Mouse (Mus musculus) bone marrow, adult 2 months (tissue): ENCODE measurements around the gene Ube2z. TPM values are rescaled to one million over a fixed set of nuclear protein-coding genes. Genes with fewer than 3 reads are reported as not detected.
A peak's percentile ranks its signal among the peaks of the same experiment; 100 is the strongest.

ENCODE experiments used
- H3K27ac ChIP-seq: fragments of 200-500 bp; 2 replicates; pipeline ENCODE4 v1.5.1; 2012; ENCODE audit warnings: low read depth, mild to moderate bottlenecking, control low read depth, inconsistent platforms, low read length; ENCODE audit not compliant: control insufficient read depth, poor library complexity, insufficient read depth
- H3K4me1 ChIP-seq: fragments of 200-500 bp; 2 replicates; pipeline ENCODE4 v1.6.1; 2011; ENCODE audit warnings: low read length; ENCODE audit not compliant: control insufficient read depth, insufficient read depth
- H3K4me3 ChIP-seq: fragments of 200-500 bp; replicated peaks from 2 replicates; pipeline ENCODE3; 2011; ENCODE audit warnings: mild to moderate bottlenecking, low read depth, low read length, control low read depth; ENCODE audit not compliant: control insufficient read depth
- CTCF ChIP-seq: fragments of 200-500 bp; IDR thresholded peaks from 2 replicates; pipeline ENCODE4 v1.5.1; 2011; ENCODE audit warnings: low read length, control low read depth; ENCODE audit not compliant: control insufficient read depth, insufficient read depth
- POLR2A ChIP-seq: fragments of 200-500 bp; IDR thresholded peaks from 2 replicates; pipeline ENCODE4 v1.6.1; 2011; ENCODE audit warnings: low read depth, mild to moderate bottlenecking, control low read depth, low read length, borderline replicate concordance; ENCODE audit not compliant: control insufficient read depth
- WGBS: fragments of 180-500 bp; shearing (Covaris S2); methylation state at CpG from one replicate; pipeline ENCODE4 v1.1.7; 2018; 5-methylcytosine and 5-hydroxymethylcytosine counted together
- polyA plus RNA-seq: library from polyadenylated mRNA; stranded (reverse); fragments of >200 nt; gene quantifications from 2 replicates; pipeline ENCODE4 v1.2.4, GENCODE M21; 2011; ENCODE audit warnings: low replicate concordance; ENCODE audit not compliant: missing spikeins, insufficient read depth, insufficient read length

The Ube2z gene
- polyA plus RNA-seq, 1 experiment = 26.9 TPM

DNA sequence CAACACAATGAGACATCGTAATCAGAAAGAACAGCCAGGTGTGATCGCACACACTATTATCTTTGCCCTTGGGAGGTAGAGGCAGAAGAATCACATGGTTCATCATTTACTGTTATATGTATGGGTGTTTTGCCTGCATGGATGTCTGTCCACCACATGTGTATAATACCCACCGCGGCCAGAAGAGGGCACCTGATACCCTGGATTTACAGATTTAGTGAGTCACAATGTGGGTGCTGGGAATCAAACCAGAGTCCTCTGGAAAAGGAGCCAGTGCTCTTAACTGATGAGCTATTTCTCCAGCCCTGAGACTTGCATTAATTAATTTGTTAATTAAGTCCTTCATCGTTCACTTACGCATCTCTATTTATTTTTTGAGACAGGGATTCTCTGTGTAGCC is 22.8 kb upstream of the Ube2z start:
- Histone ChIP-seq H3K27ac (no peak overlapping the region), H3K4me3 (no peak overlapping the region), H3K4me1 (no peaks in the 10 kb centered on the region)
- TF ChIP-seq CTCF = no peak
- no peak for TF ChIP-seq POLR2A
- WGBS = 86% methylated on average over 6 of the region's 6 CpGs

DNA sequence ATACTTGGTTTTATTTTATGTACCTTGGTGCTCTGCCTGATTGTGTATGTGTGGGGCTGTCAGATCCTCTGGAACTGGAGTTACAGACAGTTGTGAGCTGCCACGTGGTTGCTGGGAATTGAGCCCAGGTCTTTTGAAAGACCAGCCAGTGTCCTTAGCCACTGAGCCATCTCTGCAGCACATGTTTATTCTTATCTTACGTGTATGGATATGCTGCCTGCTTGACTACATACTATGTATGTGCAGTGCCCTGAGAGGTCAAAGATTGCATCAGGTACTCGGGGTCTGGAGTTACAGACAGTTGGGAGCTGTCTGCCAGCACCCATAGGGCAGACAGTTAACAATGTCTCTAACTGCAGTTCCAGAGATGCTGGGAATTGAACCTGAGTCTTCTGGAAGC is 17.5 kb upstream of the Ube2z start:
- Histone ChIP-seq H3K4me1 (no peaks in the 10 kb centered on the region), H3K27ac (no peak overlapping the region), H3K4me3 (no peak overlapping the region)
- WGBS = 61% methylated on average over 3 of the region's 3 CpGs
- TF ChIP-seq POLR2A = no peak
- no peak for TF ChIP-seq CTCF

DNA sequence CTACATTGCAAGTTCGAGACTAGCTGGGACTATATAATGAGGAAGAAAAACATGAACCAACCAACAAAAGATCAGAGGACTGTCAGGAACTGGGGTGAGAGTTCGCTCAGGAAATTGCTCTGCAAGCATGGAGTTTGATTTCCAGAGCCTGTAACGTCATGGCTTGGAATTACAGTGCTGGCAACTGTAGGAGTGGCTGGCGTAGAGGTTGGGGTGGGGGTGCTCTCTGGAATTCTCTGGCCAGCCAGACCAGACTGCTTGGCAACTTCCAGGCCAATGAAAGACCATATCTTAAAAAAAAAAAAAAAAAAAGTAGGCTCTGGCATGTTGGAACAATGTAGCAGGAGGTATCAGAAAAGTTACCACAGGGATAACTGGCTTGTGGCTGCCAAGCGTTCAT is 15.5 kb upstream of the Ube2z start:
- Histone ChIP-seq H3K4me3 (no peak overlapping the region), H3K4me1 (peaks cover 2% of the 10 kb centered on the region), H3K27ac (no peak overlapping the region)
- 75% methylated on average over 5 of the region's 5 CpGs for WGBS
- TF ChIP-seq POLR2A = no peak
- no peak for TF ChIP-seq CTCF

DNA sequence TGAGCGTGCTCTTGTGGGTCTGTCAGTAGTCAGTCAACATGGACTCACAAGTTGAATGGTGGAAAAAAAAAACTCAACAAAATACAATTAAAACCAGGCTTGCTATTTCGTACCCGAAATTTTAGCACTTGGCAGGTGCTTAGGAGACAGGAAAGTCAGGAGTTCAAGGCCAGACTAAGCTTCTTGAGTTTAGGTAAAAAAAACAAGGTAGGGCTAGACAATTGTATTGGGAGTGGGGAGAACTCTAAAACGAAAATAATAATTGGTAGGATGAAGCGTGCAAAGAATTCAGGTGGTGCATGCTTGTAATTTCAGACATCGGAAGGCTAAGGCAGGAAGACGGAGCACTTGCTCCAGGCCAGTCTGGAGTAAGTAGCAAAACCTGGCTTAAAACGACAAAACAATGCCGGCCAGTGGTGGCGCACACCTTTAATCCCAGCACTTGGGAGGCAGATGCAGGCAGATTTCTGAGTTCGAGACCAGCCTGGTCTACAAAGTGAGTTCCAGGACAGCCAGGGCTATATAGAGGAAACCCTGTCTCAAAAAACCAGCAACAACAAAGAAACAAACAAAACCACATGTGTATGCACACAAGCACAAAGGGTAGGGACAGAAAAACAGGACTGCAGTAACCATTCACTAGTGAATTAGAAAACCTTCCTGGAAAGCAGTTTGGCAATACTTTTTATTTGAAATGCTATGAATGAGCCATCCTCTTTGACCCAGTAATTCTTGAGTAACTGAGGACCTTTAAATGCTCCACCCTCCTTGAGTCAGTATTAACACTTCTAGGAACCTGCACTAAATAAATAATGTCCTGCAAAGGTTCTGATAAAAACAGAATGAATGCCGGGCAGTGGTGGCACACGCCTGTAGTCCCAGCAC is 11.3 kb upstream of the Ube2z start:
- WGBS = 67% methylated on average over 13 of the region's 13 CpGs
- peaks cover 3% of the 10 kb centered on the region for H3K4me1 ChIP-seq
- TF ChIP-seq POLR2A (no peak), CTCF (no peak)
- no peak overlapping the region for H3K27ac ChIP-seq
- peak overlapping the region; percentile 65 for H3K4me3 ChIP-seq

DNA sequence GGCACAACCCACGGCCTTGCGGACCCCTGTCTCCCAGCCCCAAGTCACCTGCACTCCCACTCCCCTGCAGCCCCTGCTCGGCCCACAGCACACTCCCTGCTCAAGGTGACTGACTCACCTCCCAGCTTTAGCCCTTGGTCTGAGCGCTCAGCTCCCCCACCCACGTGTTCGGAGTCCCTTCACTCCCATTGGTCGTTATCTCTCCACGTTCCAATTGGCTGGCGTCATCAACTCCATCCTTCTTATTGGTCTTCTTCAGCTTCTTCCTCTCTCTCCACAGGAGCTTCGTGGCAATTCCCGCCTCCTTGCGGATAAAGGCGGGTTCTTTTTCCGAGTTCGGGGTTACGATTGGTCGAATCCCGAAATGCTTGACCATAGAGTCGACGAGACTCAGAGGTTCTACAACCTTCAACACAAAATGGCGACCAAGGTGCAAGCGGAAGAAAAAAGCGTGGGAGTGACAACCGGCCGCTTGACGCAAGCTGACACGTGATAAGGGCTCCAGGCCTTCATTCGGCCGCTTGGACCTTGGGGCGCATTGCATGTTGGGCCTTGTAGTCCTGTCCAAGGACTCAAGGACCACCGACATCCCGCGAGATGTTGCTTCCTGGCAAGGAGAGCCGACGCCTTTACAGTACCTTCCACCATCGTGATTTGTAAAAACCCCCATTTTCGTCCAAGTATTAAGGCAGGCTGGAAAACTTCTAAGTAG is 10.5 kb upstream of the Ube2z start, which contains the start of gene Atp5g1:
Atp5g1 (minus strand) TSS at position 162 of the 712 bp plus-strand sequence.
- peak within 1 kb of the TSS; percentile 79 for H3K4me3 ChIP-seq
- H3K4me1 ChIP-seq = peaks cover 3% of the 10 kb centered on the region
- under 1% methylated on average over 37 of the region's 37 CpGs for WGBS
- peak within 1 kb of the TSS; percentile 14; the same call in 1 of the 2 replicates for H3K27ac ChIP-seq
- TF ChIP-seq CTCF (no peak), POLR2A (peak; percentile 87)

DNA sequence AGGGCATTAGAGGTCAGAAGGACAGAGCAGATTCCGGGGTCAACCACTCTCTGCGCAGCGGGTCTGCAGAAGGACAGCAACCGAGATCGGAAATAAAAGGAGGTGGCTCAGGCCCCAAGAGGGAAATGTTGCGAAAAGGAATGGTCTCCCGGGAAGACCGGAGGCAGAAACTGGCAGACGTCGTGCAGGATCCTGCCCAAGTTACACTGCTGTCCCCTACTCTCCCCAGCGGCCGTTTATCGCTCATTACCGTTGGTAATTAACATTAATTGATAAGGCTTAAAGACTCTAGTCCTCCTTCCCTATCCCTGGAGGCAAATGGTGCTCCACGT is 10.0 kb upstream of the Ube2z start:
- peak overlapping the region; percentile 14; the same call in 1 of the 2 replicates for H3K27ac ChIP-seq
- peaks cover 3% of the 10 kb centered on the region for H3K4me1 ChIP-seq
- under 1% methylated on average over 15 of the region's 15 CpGs for WGBS
- no peak for TF ChIP-seq POLR2A
- no peak for TF ChIP-seq CTCF
- peak overlapping the region; percentile 79 for H3K4me3 ChIP-seq

DNA sequence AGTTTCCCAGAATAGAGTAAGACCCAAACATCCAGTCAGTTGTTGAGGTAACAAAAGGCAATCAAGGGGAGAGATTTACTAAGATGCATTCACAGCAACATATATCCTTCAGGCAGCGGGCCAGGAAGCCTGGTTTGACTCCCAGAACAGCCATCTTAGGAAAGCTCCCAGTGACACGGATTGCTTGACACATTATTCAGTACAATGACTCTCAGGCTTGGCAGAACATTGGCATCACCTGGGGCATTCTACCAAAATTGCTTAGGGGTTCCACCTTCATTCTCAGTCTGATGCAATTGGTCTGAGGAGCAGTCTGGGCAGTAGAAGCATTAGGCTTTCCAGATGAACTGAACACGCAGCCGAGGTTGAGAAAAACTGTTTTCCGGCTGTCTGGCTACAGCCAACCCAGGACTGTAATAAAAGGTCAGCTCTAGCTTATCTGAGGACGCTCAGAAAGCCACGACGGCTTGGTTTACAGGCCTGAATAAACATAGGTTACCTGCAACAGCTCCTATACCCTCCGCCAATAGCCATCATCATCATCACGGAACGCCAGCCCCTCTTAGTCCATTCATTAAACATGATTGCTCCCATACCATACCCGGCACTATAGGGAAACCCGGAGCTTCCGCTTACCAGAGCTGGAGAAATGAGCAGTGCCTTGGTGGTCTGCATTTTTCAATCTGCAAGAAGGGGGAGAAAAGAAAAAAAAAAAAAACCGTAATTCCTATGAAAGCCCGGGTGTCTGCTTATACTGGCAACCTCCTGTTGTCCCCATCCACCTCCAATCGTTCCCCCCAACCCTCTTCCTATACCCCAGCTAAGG is 9.4 kb upstream of the Ube2z start:
- Histone ChIP-seq H3K4me1 (peaks cover 3% of the 10 kb centered on the region), H3K4me3 (peak overlapping the region; percentile 79), H3K27ac (no peak overlapping the region; the same call in 1 of the 2 replicates)
- TF ChIP-seq CTCF (no peak), POLR2A (no peak)
- WGBS = 13% methylated on average over 17 of the region's 17 CpGs

DNA sequence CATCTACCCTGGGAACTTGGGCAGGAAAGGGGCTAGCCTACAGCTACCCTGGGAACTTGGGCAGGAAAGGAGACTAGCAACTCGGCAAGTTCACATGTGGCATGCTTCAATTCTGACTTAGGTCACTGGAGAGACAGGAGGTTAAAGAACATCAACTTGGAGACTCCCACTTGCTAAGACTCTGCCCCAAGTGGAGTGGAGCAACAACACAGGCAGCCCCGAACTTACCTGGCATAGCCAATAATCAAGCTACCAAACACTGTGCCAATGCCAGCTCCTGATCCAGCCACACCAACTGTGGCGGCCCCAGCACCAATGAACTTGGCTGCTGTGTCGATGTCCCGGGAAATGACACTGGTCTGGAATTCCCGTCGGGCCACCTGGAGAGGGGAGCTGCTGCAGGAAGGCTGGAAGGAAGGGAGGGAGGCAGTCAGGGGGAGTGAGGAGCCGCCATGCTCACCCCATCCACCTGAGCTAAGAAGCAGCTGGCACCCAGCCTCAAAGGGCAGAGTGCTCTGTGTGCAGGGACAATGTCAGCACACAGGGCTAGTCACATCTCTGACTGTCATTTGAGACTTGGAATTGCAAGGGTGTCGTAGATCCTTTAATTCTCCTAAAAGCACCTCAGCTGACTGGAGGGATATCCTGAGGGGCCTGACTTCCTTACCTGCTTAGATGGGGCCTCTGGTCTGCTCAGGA is 8.3 kb upstream of the Ube2z start:
- 87% methylated on average over 9 of the region's 9 CpGs for WGBS
- Histone ChIP-seq H3K27ac (no peak overlapping the region), H3K4me1 (peaks cover 3% of the 10 kb centered on the region), H3K4me3 (no peak overlapping the region)
- TF ChIP-seq POLR2A (no peak), CTCF (no peak)
